Mouse (Mus musculus) CD4-positive, CD25-positive, alpha-beta regulatory T cell, adult 2 months (primary cell): ENCODE results near the gene Hist2h3c2.
"Not testable (repeated sequence)": the region's sequence is repeated elsewhere in the genome, so short reads cannot be mapped to it uniquely, and the experiment has no call there.

Experiments
- DNase-seq: peaks from one replicate; pipeline ENCODE4 v3.0.0-alpha.2; 2012; ENCODE audit warnings: low read depth, low spot score

Gene Hist2h3c2

GRCm38 (mm10) chr3:96236834-96237334 is 2.0 kb downstream of the Hist2h3c2 start:
- DNase-seq = no peak

GRCm38 (mm10) chr3:96235836-96236235 is 3.1 kb downstream of the Hist2h3c2 start:
- DNase-seq = no peak

- DNase-seq = peak; percentile 61
Observed at GRCm38 (mm10) chr3:96234914-96235313, 4.0 kb downstream of the Hist2h3c2 start.

- DNase-seq = no peak
Observed at GRCm38 (mm10) chr3:96231758-96232120, 7.2 kb downstream of the Hist2h3c2 start.

- DNase-seq = no peak
Observed at GRCm38 (mm10) chr3:96230910-96231757, 7.8 kb downstream of the Hist2h3c2 start.

GRCm38 (mm10) chr3:96230404-96230803 is 8.5 kb downstream of the Hist2h3c2 start:
- DNase-seq = no peak

- DNase-seq = no peak
Observed at GRCm38 (mm10) chr3:96228828-96229227, 10.1 kb downstream of the Hist2h3c2 start.

- DNase-seq = no peak
Observed at GRCm38 (mm10) chr3:96226695-96227648, 12.0 kb downstream of the Hist2h3c2 start.

GRCm38 (mm10) chr3:96225421-96225820 is 13.5 kb downstream of the Hist2h3c2 start:
- DNase-seq = no peak

GRCm38 (mm10) chr3:96222774-96223173 is 16.2 kb downstream of the Hist2h3c2 start:
- DNase-seq = no peak

GRCm38 (mm10) chr3:96221640-96222038 is 17.3 kb downstream of the Hist2h3c2 start:
- DNase-seq = no peak

- peak; percentile 91 for DNase-seq
Observed at GRCm38 (mm10) chr3:96220765-96221639, 17.9 kb downstream of the Hist2h3c2 start, which contains the start of the genes Hist2h2ac and Hist2h2be. Gene Hist2h2ac (minus strand): TSS chr3:96220880. Gene Hist2h2be (plus strand): TSS chr3:96221119.

- DNase-seq = peak; percentile 67
Observed at GRCm38 (mm10) chr3:96220131-96220764, 18.7 kb downstream of the Hist2h3c2 start.

- DNase-seq = peak; percentile 87
Observed at GRCm38 (mm10) chr3:96219661-96220130, 19.2 kb downstream of the Hist2h3c2 start, which contains the start of the genes Bola1 and Hist2h2ab. Gene Bola1 (minus strand): TSS chr3:96219709. Gene Hist2h2ab (plus strand): TSS chr3:96219865.

GRCm38 (mm10) chr3:96219191-96219641 is 19.7 kb downstream of the Hist2h3c2 start:
- DNase-seq = peak; percentile 69

- DNase-seq = no peak
Observed at GRCm38 (mm10) chr3:96209242-96209641, 29.7 kb downstream of the Hist2h3c2 start.

- peak; percentile 22 for DNase-seq
Observed at GRCm38 (mm10) chr3:96207819-96208218, 31.1 kb downstream of the Hist2h3c2 start.

- DNase-seq = peak; percentile 19
Observed at GRCm38 (mm10) chr3:96199731-96200130, 39.2 kb downstream of the Hist2h3c2 start.

- DNase-seq = not testable (repeated sequence)
Observed at GRCm38 (mm10) chr3:96198601-96199251, 40.2 kb downstream of the Hist2h3c2 start.
